Mouse (Mus musculus): Measurements from ENCODE around the gene Atp5mpl. TPM values are rescaled to one million over a fixed set of nuclear protein-coding genes. Genes with fewer than 3 reads are reported as not detected.

Gene Atp5mpl
- total RNA-seq, 2 experiments from 2014 or later: 362 to 417 TPM

- no peak for DNase-seq
These were observed 54.0 kb downstream of the Atp5mpl start for GRCm38 (mm10) chr12:111912802-111913201.

- no peak for DNase-seq
These were observed 55.0 kb downstream of the Atp5mpl start for GRCm38 (mm10) chr12:111911796-111912195.

Other genes starting within 250 kb of the Atp5mpl start
- gene Klc1, start 208.1 kb downstream of the Atp5mpl start, total RNA-seq (2021): 100 to 1,000 TPM in 1 of 2 experiments, 10 to 100 TPM in 1; 94.0 to 130 TPM
- 10 to 100 TPM; 14.9 to 18.6 TPM for gene Xrcc3, start 153.1 kb downstream of the Atp5mpl start, total RNA-seq (2021)
- gene Zfyve21, start 152.8 kb downstream of the Atp5mpl start, total RNA-seq (2021): 100 to 1,000 TPM in 1 of 2 experiments, 10 to 100 TPM in 1; 96.9 to 101 TPM
- 10 to 100 TPM; 13.8 to 18.8 TPM for gene Ppp1r13b, start 58.9 kb downstream of the Atp5mpl start, total RNA-seq (2021)
- under 1 TPM in 1 of 2 experiments, not detected in 1; 0.23 TPM for gene Tdrd9, start 4.6 kb upstream of the Atp5mpl start, total RNA-seq (2021)
- not detected for gene Rd3l, start 14.3 kb upstream of the Atp5mpl start, total RNA-seq (2021)
- 10 to 100 TPM; 23.9 to 38.3 TPM for gene Aspg, start 139.7 kb upstream of the Atp5mpl start, total RNA-seq (2021)
- gene Kif26a, start 179.2 kb upstream of the Atp5mpl start, total RNA-seq (2021): 1 to 10 TPM; 4.9 to 9.5 TPM

Measured in adrenal gland, postnatal 36 days (tissue).